Mouse (Mus musculus): ENCODE results near the gene Rps8. TPM values are rescaled to one million over a fixed set of nuclear protein-coding genes. Genes with fewer than 3 reads are reported as not detected.

Gene Rps8
- total RNA-seq, 2 experiments from 2014 or later, result 774 to 852 TPM

Small RNA genes within 50 kb of the gene (microRNA-seq; reads per million reads assigned to microRNA genes)
- gene Gm22398, result not detected

Other genes starting within 250 kb of the Rps8 start
- gene Urod, start 161.8 kb downstream of the Rps8 start, total RNA-seq (2021), result 10 to 100 TPM; 28.2 to 30.7 TPM
- 10 to 100 TPM; 60.7 to 61.1 TPM for gene Hectd3, start 160.9 kb downstream of the Rps8 start, total RNA-seq (2021)
- 10 to 100 TPM; 27.0 to 30.2 TPM for gene Eif2b3, start 136.8 kb downstream of the Rps8 start, total RNA-seq (2021)
- 1 to 10 TPM; 5.8 to 6.5 TPM for gene Ptch2, start 60.2 kb downstream of the Rps8 start, total RNA-seq (2021)
- 1 to 10 TPM; 8.0 to 8.4 TPM for gene Btbd19, start 30.5 kb downstream of the Rps8 start, total RNA-seq (2021)
- gene Tctex1d4, start 29.4 kb downstream of the Rps8 start, total RNA-seq (2021), result under 1 TPM; 0.52 to 0.58 TPM
- gene Plk3, start 22.3 kb downstream of the Rps8 start, total RNA-seq (2021), result 10 to 100 TPM; 19.4 to 21.4 TPM
- gene Kif2c, start 26.4 kb upstream of the Rps8 start, total RNA-seq (2021), result 1 to 10 TPM; 4.0 to 5.0 TPM
- gene Tmem53, start 95.7 kb upstream of the Rps8 start, total RNA-seq (2021), result 1 to 10 TPM; 4.6 to 5.2 TPM
- gene Armh1, start 95.9 kb upstream of the Rps8 start, total RNA-seq (2021), result 1 to 10 TPM; 1.3 to 1.4 TPM

All from left cerebral cortex, postnatal 4 days (tissue).